Mouse (Mus musculus) heart, postnatal 0 days (tissue): ENCODE results near the gene Rorc. TPM values are rescaled to one million over a fixed set of nuclear protein-coding genes. Genes with fewer than 3 reads are reported as not detected.

ENCODE experiments used
- ATAC-seq: fragments of 200-750 bp; cut with Nextera tagmentation; 2 replicates; pipeline ENCODE4 v1.8.0; 2017; ENCODE audit warnings: low read depth, moderate number of reproducible peaks, moderate library complexity; ENCODE audit not compliant: insufficient read depth
- DNase-seq: peaks from one replicate; pipeline ENCODE4 v3.0.0-alpha.2; 2016; ENCODE audit warnings: low spot score
- H3K27ac ChIP-seq: fragments of 300-500 bp; sonication (generic); 2 replicates; pipeline ENCODE4 v1.5.1; 2014; ENCODE audit warnings: low read depth, mild to moderate bottlenecking
- H3K27me3 ChIP-seq: fragments of 300-500 bp; sonication (generic); 2 replicates; pipeline ENCODE4 v1.6.1; 2014; ENCODE audit warnings: low read length, mixed read lengths; ENCODE audit not compliant: control insufficient read depth, insufficient read depth
- H3K36me3 ChIP-seq: fragments of 300-500 bp; sonication (generic); replicated peaks from 2 replicates; pipeline ENCODE4 v1.6.1; 2014; ENCODE audit warnings: low read length, mixed read lengths; ENCODE audit not compliant: control insufficient read depth, insufficient read depth
- H3K4me1 ChIP-seq: fragments of 300-500 bp; sonication (generic); 2 replicates; pipeline ENCODE4 v1.6.1; 2014; ENCODE audit warnings: antibody characterized with exemption; ENCODE audit not compliant: control insufficient read depth, insufficient read depth
- H3K4me2 ChIP-seq: fragments of 300-500 bp; sonication (generic); 2 replicates; pipeline ENCODE4 v1.6.1; 2014; ENCODE audit warnings: low read depth, mild to moderate bottlenecking, low read length, moderate library complexity
- H3K4me3 ChIP-seq: fragments of 300-500 bp; sonication (generic); 2 replicates; pipeline ENCODE4 v1.5.1; 2014; ENCODE audit warnings: low read depth, low read length
- H3K9ac ChIP-seq: fragments of 300-500 bp; sonication (generic); replicated peaks from 2 replicates; pipeline ENCODE4 v1.6.1; 2014; ENCODE audit warnings: low read depth, low read length, mixed read lengths
- H3K9me3 ChIP-seq: fragments of 300-500 bp; sonication (generic); replicated peaks from 2 replicates; pipeline ENCODE4 v1.6.1; 2016; ENCODE audit warnings: low read length; ENCODE audit not compliant: control insufficient read depth
- CTCF ChIP-seq: IDR thresholded peaks from 2 replicates; pipeline ENCODE4 v1.5.1; 2016; ENCODE audit warnings: antibody characterized with exemption, control low read depth, low read depth
- EP300 ChIP-seq: IDR thresholded peaks from 2 replicates; pipeline ENCODE4 v1.6.1; 2016; ENCODE audit warnings: antibody characterized with exemption, low read depth
- WGBS: fragments of 180-500 bp; shearing (Covaris S2); extraction: QIAGEN DNeasy Blood & Tissue Kit; methylation state at CpG from one replicate; pipeline ENCODE4 v1.1.7; 2014; 5-methylcytosine and 5-hydroxymethylcytosine counted together
- polyA plus RNA-seq: library from polyadenylated mRNA; unstranded; fragments of >200 nt; fragmentation: Nextera tagmentation; extraction: Ambion mirVana; gene quantifications from 2 replicates; pipeline ENCODE4 v1.2.1, GENCODE M21; 2015
- total RNA-seq: library from RNA; depleted of rRNA; stranded (reverse); fragments of >200 nt; gene quantifications from 2 replicates; pipeline ENCODE4 v1.2.3, GENCODE M21; 2014; ENCODE audit warnings: low replicate concordance; rRNA removed

The Rorc gene
- total and polyA plus RNA-seq, 2 experiments from 2014 or later, result 13.5 to 55.0 TPM

DNA sequence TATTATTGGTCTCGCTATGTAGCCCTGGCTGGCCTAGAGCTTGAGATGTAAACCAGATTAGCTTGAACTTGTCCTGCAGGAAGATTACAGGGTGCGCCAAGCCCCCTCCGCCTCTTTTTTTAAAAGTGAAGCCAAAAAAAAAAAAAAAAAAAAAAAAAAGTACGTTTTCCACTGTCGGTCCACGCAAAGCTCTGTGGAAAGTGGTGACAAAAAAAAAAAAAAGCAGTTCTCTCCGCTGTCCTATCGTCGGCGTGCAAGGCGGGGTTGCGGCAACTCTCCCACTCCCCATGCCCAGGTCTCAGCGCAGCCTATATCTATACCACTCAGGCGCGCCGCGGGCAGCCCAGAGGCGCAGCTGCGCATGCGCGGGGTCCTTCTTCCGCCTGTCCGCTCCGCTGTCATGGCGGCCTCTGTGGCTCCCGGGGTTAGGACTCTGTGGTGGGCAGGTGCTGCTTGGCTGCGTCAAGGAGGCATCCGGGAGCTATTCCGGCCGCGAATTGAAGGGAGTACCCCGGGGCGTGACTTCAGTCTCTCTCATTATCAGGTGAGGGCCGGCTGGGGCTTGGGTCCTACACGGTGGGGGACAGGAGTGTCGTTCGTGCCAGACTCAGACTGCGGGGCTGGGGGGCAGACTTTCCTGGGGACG, 70.5 kb downstream of the Rorc start, which contains the start of gene Mrpl9:
Gene Mrpl9 (plus strand): TSS at position 368 of the 646 bp plus-strand sequence.
- H3K4me3 ChIP-seq, result peak within 1 kb of the TSS; percentile 84
- H3K36me3 ChIP-seq, result peaks cover 35% of the 10 kb centered on the region
- under 1% methylated on average over 39 of the region's 39 CpGs for WGBS
- H3K4me2 ChIP-seq, result peak within 1 kb of the TSS; percentile 69
- peak within 1 kb of the TSS; percentile 64 for H3K27ac ChIP-seq
- H3K27me3 ChIP-seq, result no peaks in the 10 kb centered on the region
- TF ChIP-seq CTCF, result no peak
- no peak for TF ChIP-seq EP300
- peak within 1 kb of the TSS; percentile 91 for H3K9ac ChIP-seq
- H3K4me1 ChIP-seq, result no peaks in the 10 kb centered on the region
- peak; percentile 99 for ATAC-seq
- H3K9me3 ChIP-seq, result no peaks in the 10 kb centered on the region
- DNase-seq, result peak; percentile 89

DNA sequence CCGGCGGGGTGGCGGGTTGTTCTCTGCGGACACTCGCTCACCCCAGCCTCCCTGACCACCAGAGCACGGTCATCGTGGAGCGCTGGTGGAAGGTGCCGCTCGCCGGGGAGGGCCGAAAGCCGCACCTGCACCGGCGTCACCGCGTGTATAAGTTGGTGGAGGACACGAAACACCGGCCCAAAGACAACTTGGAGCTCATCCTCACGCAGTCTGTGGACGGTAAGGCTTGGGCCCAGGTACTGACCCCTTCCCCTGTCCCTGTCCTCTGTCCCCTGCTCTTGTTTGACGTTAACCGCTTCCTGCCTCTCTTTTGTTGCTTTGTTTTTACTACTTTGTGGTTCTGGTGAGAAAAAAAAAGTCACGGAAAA, 71.0 kb downstream of the Rorc start, which contains the start of gene Oaz3:
Gene Oaz3 (minus strand): TSS at position 319 of the 368 bp plus-strand sequence.
- Histone ChIP-seq H3K4me2 (peak within 1 kb of the TSS; percentile 69), H3K36me3 (peaks cover 40% of the 10 kb centered on the region), H3K9me3 (no peaks in the 10 kb centered on the region), H3K27me3 (no peaks in the 10 kb centered on the region), H3K27ac (peak within 1 kb of the TSS; percentile 64), H3K4me1 (no peaks in the 10 kb centered on the region), H3K4me3 (peak within 1 kb of the TSS; percentile 84), H3K9ac (peak within 1 kb of the TSS; percentile 91)
- TF ChIP-seq CTCF (no peak), EP300 (no peak)
- peak; percentile 36; the same call in 1 of the 2 replicates for ATAC-seq
- no peak for DNase-seq
- 0% methylated on average over 24 of the region's 24 CpGs for WGBS

Other genes starting within 250 kb of the Rorc start
- not detected in 2 replicates for gene Gm10696, start 194.6 kb upstream of the Rorc start, total RNA-seq
- not detected in 2 replicates for gene Gm10696, start 194.6 kb upstream of the Rorc start, polyA plus RNA-seq
- gene Gm5286, start 176.1 kb upstream of the Rorc start, total RNA-seq, result not detected in 2 replicates
- gene Gm5286, start 176.1 kb upstream of the Rorc start, polyA plus RNA-seq, result not detected in 2 replicates
- not detected in 2 replicates for gene Gm4778, start 108.8 kb upstream of the Rorc start, total RNA-seq
- not detected in 2 replicates for gene Gm4778, start 108.8 kb upstream of the Rorc start, polyA plus RNA-seq
- gene Them4, start 62.7 kb upstream of the Rorc start, total RNA-seq, result 1.4 and 6.1 TPM in 2 replicates
- 16.2 and 17.3 TPM in 2 replicates for gene Them4, start 62.7 kb upstream of the Rorc start, polyA plus RNA-seq
- gene Them5, start 30.7 kb upstream of the Rorc start, total RNA-seq, result not detected in 2 replicates
- gene Them5, start 30.7 kb upstream of the Rorc start, polyA plus RNA-seq, result 0.10 TPM in 1 of 2 replicates, not detected in the other
- gene C2cd4d, start 10.4 kb upstream of the Rorc start, total RNA-seq, result not detected in 2 replicates
- gene C2cd4d, start 10.4 kb upstream of the Rorc start, polyA plus RNA-seq, result 0.15 and 0.30 TPM in 2 replicates
- gene Lingo4, start 25.7 kb downstream of the Rorc start, total RNA-seq, result not detected in 2 replicates
- 0.19 and 0.25 TPM in 2 replicates for gene Lingo4, start 25.7 kb downstream of the Rorc start, polyA plus RNA-seq
- 0.34 and 6.5 TPM in 2 replicates for gene Tdrkh, start 40.5 kb downstream of the Rorc start, total RNA-seq
- 7.5 and 7.7 TPM in 2 replicates for gene Tdrkh, start 40.5 kb downstream of the Rorc start, polyA plus RNA-seq
- gene Mrpl9, start 70.5 kb downstream of the Rorc start, total RNA-seq, result 83.0 and 85.1 TPM in 2 replicates
- gene Mrpl9, start 70.5 kb downstream of the Rorc start, polyA plus RNA-seq, result 67.4 and 68.7 TPM in 2 replicates
- not detected in 2 replicates for gene Oaz3, start 71.1 kb downstream of the Rorc start, total RNA-seq
- gene Oaz3, start 71.1 kb downstream of the Rorc start, polyA plus RNA-seq, result 0.33 and 0.41 TPM in 2 replicates
- gene Celf3, start 105.5 kb downstream of the Rorc start, total RNA-seq, result not detected in 2 replicates
- 0.53 and 0.80 TPM in 2 replicates for gene Celf3, start 105.5 kb downstream of the Rorc start, polyA plus RNA-seq
- gene Riiad1, start 107.5 kb downstream of the Rorc start, total RNA-seq, result 1.2 TPM in 1 of 2 replicates, not detected in the other
- 4.3 and 4.5 TPM in 2 replicates for gene Riiad1, start 107.5 kb downstream of the Rorc start, polyA plus RNA-seq
- gene Snx27, start 209.9 kb downstream of the Rorc start, total RNA-seq, result 18.1 and 30.8 TPM in 2 replicates
- gene Snx27, start 209.9 kb downstream of the Rorc start, polyA plus RNA-seq, result 17.0 and 17.2 TPM in 2 replicates